Comparison of ENCODE assay signal across 28 mouse cellular contexts in the genomic region with DNA sequence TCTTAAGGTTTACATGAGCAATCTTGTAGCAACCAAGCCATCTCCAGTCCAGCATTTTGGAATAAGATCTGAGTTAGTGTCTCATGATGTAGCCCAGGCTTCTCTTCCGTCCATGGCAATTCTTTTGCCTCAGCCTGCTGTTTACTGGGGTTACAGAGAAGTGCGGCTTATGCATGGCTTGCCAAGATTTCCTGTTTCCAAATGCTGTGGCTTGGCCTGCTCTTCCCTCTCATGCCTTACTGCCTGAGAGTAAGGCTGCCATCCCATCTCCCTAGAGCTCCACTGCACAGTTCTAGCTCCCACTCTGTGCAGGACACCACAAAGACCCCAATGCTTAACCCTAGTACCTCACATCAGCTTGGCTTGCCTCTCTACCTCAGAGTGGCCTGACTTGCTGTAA. TPM values are rescaled to one million over a fixed set of nuclear protein-coding genes. Genes with fewer than 3 reads are reported as not detected.
"Had no signal": no experiment of that assay in that cellular context is flagged by ENCODE, and none has a peak within 500 bp of the region (broad histone marks: within the 10 kb centered on the region; RNA-seq: fewer than 3 reads in every experiment).

No protein-coding gene starts in this region.

- DNase-seq: gastrocnemius, postnatal 14 days; gastrocnemius, postnatal 36 days; heart, adult 18-20 months; heart, postnatal 10 days; heart, postnatal 4 days; kidney, adult 18-20 months; kidney, adult 8-10 months; kidney, postnatal 10 days; kidney, postnatal 25 days; layer of hippocampus, adult 9-11 months; layer of hippocampus, postnatal 36 days; liver; liver, embryonic 13.5 days had no signal

- ATAC-seq: hindbrain, embryonic 16.5 days; inflammation-experienced regulatory T-cells, adult 6 months; intestine, embryonic 15.5 days; intestine, postnatal 0 days had no signal

RNA-seq across cellular contexts. Expression of a gene that starts 1.1 kb away (rescaled TPM):
- total RNA-seq: gastrocnemius, adult 18-20 months; gastrocnemius, adult 8-10 months; gastrocnemius, postnatal 14 days; gastrocnemius, postnatal 36 days; heart, adult 18-20 months; heart, adult 8-10 months; heart, postnatal 10 days; heart, postnatal 25 days; heart, postnatal 4 days; layer of hippocampus, adult 18-20 months; layer of hippocampus, adult 8-10 months; layer of hippocampus, postnatal 14 days; layer of hippocampus, postnatal 36 days; left cerebral cortex, adult 18-20 months; left cerebral cortex, adult 8-10 months; left cerebral cortex, postnatal 10 days; left cerebral cortex, postnatal 25 days had no signal

RNA-seq across cellular contexts. Expression of a gene that starts 8.2 kb away (rescaled TPM):
- total RNA-seq: gastrocnemius, adult 18-20 months; gastrocnemius, adult 8-10 months; gastrocnemius, postnatal 14 days; gastrocnemius, postnatal 36 days; heart, adult 18-20 months; heart, adult 8-10 months; heart, postnatal 10 days; heart, postnatal 25 days; heart, postnatal 4 days; layer of hippocampus, adult 18-20 months; layer of hippocampus, adult 8-10 months; layer of hippocampus, postnatal 14 days; layer of hippocampus, postnatal 36 days; left cerebral cortex, adult 18-20 months; left cerebral cortex, adult 8-10 months; left cerebral cortex, postnatal 10 days; left cerebral cortex, postnatal 25 days had no signal

RNA-seq across cellular contexts. Expression of a gene that starts 17.1 kb away (rescaled TPM):
- total RNA-seq: gastrocnemius, adult 18-20 months; gastrocnemius, adult 8-10 months; gastrocnemius, postnatal 36 days; heart, adult 18-20 months; heart, adult 8-10 months; heart, postnatal 10 days; heart, postnatal 25 days; heart, postnatal 4 days; layer of hippocampus, adult 18-20 months; layer of hippocampus, adult 8-10 months; layer of hippocampus, postnatal 14 days; layer of hippocampus, postnatal 36 days; left cerebral cortex, adult 18-20 months; left cerebral cortex, adult 8-10 months; left cerebral cortex, postnatal 10 days; left cerebral cortex, postnatal 25 days had no signal

RNA-seq across cellular contexts. Expression of a gene that starts 28.1 kb away (rescaled TPM):
- total RNA-seq: gastrocnemius, adult 18-20 months; gastrocnemius, adult 8-10 months; gastrocnemius, postnatal 14 days; gastrocnemius, postnatal 36 days; heart, adult 18-20 months; heart, adult 8-10 months; heart, postnatal 10 days; heart, postnatal 25 days; heart, postnatal 4 days; layer of hippocampus, adult 18-20 months; layer of hippocampus, adult 8-10 months; layer of hippocampus, postnatal 14 days; layer of hippocampus, postnatal 36 days; left cerebral cortex, adult 18-20 months; left cerebral cortex, adult 8-10 months; left cerebral cortex, postnatal 10 days; left cerebral cortex, postnatal 25 days had no signal

RNA-seq across cellular contexts. Expression of a gene that starts 34.1 kb away (rescaled TPM):
- total RNA-seq: gastrocnemius, adult 18-20 months; gastrocnemius, adult 8-10 months; gastrocnemius, postnatal 14 days; gastrocnemius, postnatal 36 days; heart, adult 18-20 months; heart, adult 8-10 months; heart, postnatal 10 days; heart, postnatal 25 days; heart, postnatal 4 days; layer of hippocampus, adult 18-20 months; layer of hippocampus, adult 8-10 months; layer of hippocampus, postnatal 14 days; layer of hippocampus, postnatal 36 days; left cerebral cortex, adult 18-20 months; left cerebral cortex, adult 8-10 months; left cerebral cortex, postnatal 10 days; left cerebral cortex, postnatal 25 days had no signal
